Mouse (Mus musculus) gastrocnemius, postnatal 14 days (tissue): ENCODE results near the gene Gm21650. TPM values are rescaled to one million over a fixed set of nuclear protein-coding genes. Genes with fewer than 3 reads are reported as not detected.
"Not testable (repeated sequence)": the region's sequence is repeated elsewhere in the genome, so short reads cannot be mapped to it uniquely, and the experiment has no call there.

Experiments used
- DNase-seq: peaks from one replicate; pipeline ENCODE4 v3.0.0; 2021; ENCODE audit warnings: mixed read lengths
- intact Hi-C: fragments of 180-260 bp; cut with DNase I; formaldehyde crosslinking; loops from one replicate; pipeline ENCODE4 v1.15.1; 2025; ENCODE audit warnings: low total_unique reads
- long read RNA-seq, 2 experiments: library from polyadenylated mRNA; stranded (forward); transcript quantifications; one replicate each; pipeline ENCODE4 v2.0.0; 2021
- total RNA-seq, 2 experiments: library from RNA; stranded (reverse); gene quantifications; 2 replicates each; pipeline ENCODE4 v1.2.3; 2021

Gm21650 gene
- total RNA-seq, result not detected
- long read RNA-seq, experiment 1, result 0 reads
- long read RNA-seq, experiment 2, result 0 reads

- DNase-seq, intact Hi-C loops: not testable (repeated sequence)
Observed at GRCm38 (mm10) chrY:77692508-77692907, at the start of gene Gm21650. Gene Gm21650 (plus strand): TSS chrY:77692808.
